Mouse (Mus musculus): ENCODE data around the gene Igsf21.

The Igsf21 gene

DNA sequence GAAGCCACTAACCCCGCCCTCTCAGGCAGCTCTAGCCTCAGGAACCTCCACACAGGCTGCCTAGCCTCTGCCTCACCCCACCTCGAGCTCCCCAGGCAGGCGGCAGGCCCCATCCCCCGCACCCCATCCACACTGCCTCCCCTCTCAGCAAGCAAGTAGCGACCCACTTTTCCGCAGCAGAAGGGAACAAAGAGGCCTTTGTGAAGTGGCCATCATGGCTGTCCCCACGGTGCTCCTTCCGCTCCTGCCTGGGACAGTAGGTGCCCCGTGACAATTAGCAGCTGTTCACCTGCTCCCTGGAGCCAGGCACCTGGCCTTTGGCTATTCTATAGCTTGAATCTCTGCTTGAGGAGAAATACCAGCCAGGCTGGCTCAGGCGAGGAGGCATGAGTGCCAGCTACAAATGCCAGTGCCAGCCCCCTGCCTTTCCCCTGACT is 9.3 kb downstream of the Igsf21 start:
- no peak for DNase-seq (ENCODE audit: low read depth, low spot score)

DNA sequence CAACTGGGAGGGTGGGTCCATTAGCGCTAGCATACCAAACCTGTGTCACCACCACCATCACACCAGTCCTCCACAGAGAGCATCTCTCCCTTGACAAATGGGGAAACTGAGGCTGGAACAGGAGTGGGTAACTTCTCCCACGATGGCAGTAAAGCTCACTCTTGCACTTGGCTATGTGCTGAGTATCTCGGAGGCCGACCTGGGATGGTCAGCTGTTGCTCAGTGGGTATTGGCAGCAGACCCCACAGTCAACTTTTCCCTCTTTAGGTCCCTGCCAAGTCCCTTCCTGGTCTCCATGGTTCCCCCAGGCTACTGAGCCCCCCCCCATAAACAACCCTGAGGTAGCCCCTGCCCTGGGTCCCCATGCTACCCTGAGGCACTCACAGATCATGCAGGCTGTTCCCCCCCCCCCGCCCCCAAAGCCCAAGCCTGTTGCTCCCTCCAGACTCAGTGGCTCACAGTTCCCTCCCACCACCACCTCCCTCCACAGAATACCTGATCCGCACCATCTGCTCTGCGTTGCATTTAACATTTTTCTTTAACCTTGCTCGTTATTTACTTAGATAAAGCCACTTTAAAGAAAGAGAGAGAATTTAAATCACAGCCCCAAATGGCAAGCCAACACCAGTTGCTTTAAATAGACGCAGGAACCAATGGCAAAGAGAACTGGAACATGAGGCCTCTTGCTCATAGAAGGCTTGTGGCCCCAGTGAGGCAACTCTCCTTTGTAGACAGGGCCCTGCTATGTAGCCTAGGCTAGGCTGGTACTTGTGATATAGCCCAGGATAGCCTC is 11.0 kb downstream of the Igsf21 start:
- DNase-seq (ENCODE audit: low read depth, low spot score), result no peak

- DNase-seq (ENCODE audit: low read depth, low spot score), result no peak
Observed at GRCm38 (mm10) chr4:140234412-140235205, 12.0 kb downstream of the Igsf21 start.

- DNase-seq (ENCODE audit: low read depth, low spot score), result no peak
Observed at GRCm38 (mm10) chr4:140227837-140228236, 18.7 kb downstream of the Igsf21 start.

DNA sequence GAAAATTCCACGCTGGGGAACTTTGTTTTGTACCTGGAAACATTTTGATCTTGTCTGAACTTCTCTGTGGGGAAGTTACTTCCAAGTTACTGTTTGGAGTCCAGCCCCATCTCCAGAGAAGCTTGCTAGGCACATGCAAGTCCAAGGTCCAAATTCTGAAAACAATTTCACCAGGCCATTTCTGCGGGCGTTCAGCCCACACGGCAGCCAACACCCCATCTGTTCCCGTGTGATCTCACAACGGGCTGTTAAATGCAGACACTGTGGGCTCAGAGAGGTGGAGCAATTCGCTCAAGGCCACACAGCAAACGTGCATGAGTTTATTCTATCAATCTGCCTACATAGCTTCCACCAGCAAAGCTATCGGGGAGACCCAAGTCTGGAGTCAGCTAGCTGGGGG is 21.4 kb downstream of the Igsf21 start:
- DNase-seq (ENCODE audit: low read depth, low spot score), result no peak

- DNase-seq (ENCODE audit: low read depth, low spot score), result no peak
Observed at GRCm38 (mm10) chr4:140224451-140224850, 22.1 kb downstream of the Igsf21 start.

DNA sequence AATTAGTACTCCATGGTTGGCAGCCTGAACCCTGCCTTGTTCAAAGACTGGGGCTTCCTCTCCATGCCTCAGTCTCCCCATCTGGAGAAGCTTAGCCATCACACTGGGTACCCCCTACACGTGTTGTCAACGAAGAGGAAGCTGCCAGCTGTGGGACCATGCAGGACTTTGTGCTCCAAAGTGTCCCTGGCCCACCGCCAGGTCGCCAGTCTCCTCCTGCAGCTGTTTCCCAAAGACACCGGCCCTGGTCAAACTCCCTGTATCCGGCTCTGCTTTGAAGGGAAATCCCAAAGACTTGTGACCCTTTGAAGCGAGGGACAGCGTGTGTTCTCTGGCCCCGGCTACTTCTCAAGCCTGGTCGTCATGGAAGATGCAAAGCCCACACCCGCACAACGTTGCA is 23.5 kb downstream of the Igsf21 start:
- DNase-seq (ENCODE audit: low read depth, low spot score), result no peak

DNA sequence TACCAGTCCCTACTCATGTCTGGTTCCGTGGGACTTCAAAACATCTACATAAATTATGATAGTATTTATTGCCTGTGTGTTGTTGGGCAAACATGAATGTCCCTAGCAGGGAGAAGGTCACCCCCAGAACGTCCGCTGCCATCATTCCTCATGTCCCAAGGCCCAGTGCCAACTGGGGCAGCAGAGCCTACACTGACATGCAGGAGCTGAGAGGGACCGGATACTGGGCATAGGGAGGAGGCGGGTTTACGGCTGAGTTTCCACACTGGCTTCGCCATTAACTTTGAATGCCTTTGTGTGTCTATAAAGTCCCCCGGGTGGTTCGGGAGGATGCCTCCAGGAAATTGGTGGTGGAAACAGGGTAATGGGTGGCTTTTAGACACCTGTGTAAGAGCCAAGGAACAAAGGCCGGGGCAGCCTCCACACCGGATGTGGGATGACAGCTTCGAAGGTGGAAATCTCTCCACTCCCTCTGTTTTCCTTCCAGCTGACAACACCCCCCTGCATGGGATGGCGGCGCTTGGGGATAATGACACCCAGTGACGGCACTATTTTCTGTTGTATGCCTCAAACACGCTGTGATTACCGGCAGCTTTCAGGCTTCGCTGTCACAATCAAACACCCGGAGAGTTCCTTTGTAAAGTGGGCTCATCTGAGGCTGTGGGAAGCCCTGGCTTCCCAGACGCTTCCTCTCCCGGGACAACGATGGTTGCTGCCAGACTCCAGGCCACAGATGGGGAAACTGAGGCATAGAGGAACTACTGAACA is 26.1 kb downstream of the Igsf21 start:
- DNase-seq (ENCODE audit: low read depth, low spot score), result no peak

DNA sequence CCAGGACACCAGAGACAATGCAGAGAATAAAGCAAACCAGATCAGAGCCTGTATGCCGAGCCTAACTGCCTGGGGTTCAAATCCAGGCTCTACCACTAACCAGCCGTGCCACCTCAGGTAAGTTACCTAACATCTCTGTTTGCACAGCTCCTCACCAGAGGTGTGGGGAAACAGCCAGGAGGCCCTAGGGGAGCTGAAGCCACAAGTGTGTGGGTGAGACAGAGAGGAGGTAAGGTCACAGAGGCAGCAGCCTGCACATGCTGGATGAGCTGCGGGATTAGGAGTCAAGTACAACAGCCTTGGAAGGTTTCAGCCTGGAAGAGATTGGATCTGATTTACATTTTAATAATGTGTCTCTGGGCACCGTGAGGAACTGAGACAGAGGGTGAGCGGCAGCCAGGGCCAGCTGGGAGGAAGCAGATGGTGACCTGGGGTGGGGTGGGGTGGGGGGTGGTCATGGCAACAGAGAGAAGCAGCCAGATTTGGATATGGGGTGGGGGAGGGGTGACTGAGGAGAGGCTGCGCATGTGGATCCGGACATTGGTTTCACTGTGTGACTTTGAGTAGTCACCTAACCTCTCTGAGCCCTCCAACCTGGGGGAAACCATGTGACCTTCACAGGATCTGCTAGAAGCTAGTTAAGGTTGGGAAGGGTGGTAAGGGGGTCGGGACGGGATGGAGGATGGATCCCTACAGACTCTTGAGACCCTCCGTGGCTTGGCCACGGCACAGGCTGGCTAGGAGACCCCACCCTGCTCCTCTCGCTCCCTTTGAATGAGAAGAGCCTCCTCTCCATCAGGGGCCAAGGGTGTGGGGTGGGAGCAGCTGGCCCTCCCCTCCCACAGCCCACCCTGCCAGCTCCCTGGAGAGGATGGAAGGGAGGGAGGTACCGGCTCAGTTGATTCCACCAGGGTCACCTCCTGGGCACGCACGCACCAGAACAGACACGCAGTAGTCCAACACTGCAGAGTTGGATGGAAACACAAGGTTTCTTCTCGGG is 27.4 kb downstream of the Igsf21 start:
- no peak for DNase-seq (ENCODE audit: low read depth, low spot score)

GRCm38 (mm10) chr4:140218384-140218783 is 28.2 kb downstream of the Igsf21 start:
- no peak for DNase-seq (ENCODE audit: low read depth, low spot score)

- no peak for DNase-seq (ENCODE audit: low read depth, low spot score)
Observed at GRCm38 (mm10) chr4:140217934-140218333, 28.6 kb downstream of the Igsf21 start.

- no peak for DNase-seq (ENCODE audit: low read depth, low spot score)
Observed at GRCm38 (mm10) chr4:140216096-140216495, 30.5 kb downstream of the Igsf21 start.

GRCm38 (mm10) chr4:140215205-140215604 is 31.4 kb downstream of the Igsf21 start:
- DNase-seq (ENCODE audit: low read depth, low spot score), result no peak

DNA sequence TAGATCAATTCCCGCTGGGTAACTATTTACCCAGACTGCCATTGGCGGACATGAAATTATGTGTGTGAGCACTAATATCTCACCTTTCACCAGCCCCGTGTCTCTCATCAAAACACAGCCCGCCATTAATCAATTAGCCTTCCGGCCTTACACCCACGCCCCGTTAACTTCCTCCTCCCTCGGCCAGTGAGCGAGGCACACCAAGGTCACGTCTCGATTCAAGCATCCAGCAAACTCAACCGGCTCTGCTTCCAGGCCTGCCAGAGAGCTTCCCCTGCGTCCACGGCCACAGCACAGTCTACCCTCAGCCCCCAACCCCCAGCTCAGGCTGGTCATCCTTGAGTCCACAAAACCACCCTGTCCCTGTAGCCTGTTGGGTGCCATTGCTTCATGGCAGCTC is 32.2 kb downstream of the Igsf21 start:
- no peak for DNase-seq (ENCODE audit: low read depth, low spot score)

DNA sequence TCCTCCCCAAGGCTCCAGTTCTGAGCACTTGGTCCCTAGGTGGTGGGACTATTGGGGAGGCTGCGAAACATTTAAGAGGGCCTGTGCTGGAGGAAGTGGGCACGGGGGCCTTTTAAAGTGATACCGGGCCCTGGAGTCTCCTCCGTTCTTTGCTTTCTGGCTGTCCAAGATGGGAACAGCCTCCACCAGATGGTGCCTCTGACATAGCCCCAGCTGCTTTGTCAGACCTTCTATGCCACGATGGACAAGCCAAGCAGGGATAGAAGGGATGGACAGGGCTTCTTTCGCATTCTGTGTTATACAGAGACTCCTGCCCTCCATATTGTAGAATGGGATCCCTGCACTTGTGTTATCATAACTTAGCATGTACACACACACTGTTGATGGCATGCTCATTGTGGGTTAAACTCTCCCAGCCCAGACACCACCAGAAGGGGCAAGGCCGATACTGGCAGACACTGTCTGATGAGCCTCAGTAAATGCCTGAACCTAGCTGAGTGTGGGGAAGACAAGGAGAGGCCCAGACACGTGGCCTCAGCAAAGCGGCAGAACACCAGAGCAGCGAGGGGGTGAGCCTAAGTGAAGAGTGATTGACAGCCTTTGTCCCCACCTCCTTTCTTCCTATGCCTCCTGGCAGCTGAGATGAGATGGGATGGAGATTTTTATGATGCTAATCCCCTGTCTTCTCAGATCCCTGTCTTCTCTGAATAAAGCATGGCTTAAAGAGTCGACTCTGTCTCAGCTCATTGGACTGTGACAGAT is 36.3 kb downstream of the Igsf21 start:
- DNase-seq (ENCODE audit: low read depth, low spot score), result no peak

DNA sequence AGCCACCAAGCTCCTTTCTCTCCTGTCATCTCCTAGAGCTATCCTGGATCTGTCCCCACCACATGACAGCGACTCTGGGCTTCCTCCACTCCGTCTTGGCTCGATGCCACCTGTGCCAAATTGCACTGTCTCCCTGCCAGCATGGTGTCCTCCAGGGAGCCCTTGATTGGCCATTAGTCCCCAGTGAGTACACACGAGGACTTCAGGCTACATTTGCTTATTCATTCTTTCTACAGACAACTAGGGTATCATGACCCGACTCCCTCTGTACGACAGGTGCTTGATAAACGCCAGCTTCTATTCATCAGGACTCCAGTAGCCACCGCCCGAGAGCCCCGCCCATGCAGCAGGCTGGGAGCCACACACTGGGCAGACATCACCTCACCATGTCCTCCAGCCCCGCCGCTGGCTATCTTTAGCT is 40.8 kb downstream of the Igsf21 start:
- DNase-seq (ENCODE audit: low read depth, low spot score), result no peak

DNA sequence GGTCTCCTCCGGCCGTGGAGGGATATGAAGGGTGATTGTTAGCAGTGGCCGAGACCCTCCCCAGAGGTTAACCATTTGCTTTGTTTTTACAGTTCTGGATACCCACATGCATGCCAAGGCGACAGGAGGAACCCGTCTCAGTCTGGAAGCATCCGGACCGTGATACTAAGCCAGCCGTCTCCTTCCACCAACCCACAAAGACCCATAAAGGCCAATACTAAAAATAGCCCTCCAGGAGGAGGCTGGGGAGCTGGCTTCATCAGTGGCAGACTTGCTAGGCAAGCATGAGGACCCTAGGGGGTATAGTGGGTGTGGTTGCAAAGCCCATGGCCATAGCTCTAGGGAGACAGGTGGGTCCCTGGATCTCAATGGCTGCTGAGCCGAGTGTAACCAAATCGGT is 41.8 kb downstream of the Igsf21 start:
- DNase-seq (ENCODE audit: low read depth, low spot score), result no peak

GRCm38 (mm10) chr4:140203696-140204272 is 42.8 kb downstream of the Igsf21 start:
- DNase-seq (ENCODE audit: low read depth, low spot score), result no peak

- DNase-seq (ENCODE audit: low read depth, low spot score), result no peak
Observed at GRCm38 (mm10) chr4:140202196-140202595, 44.4 kb downstream of the Igsf21 start.

GRCm38 (mm10) chr4:140200296-140200695 is 46.3 kb downstream of the Igsf21 start:
- no peak for DNase-seq (ENCODE audit: low read depth, low spot score)

Measured in c-Kit-negative CD71-positive TER-119-positive erythroid progenitor cells, embryonic 14.5 days (primary cell).